Mouse (Mus musculus) liver, adult 2 months (tissue): Measurements from ENCODE around the gene Klhl12.

ENCODE experiments used
- CTCF ChIP-seq: fragments of 200-500 bp; IDR thresholded peaks from 2 replicates; pipeline ENCODE4 v1.5.1; 2011; ENCODE audit warnings: low read depth, low read length, control low read depth
- POLR2A ChIP-seq: fragments of 200-500 bp; IDR thresholded peaks from 2 replicates; pipeline ENCODE4 v1.6.1; 2011; ENCODE audit warnings: low read length, control low read depth; ENCODE audit not compliant: insufficient read depth; ENCODE audit errors: extremely low read depth

- no peak for TF ChIP-seq POLR2A
- no peak for TF ChIP-seq CTCF
Observed at GRCm38 (mm10) chr1:134418414-134418975, 36.8 kb upstream of the Klhl12 start.
